9 mouse cellular contexts compared by ENCODE assay signal in genomic region chr19:40894519-40895392, GRCm38 (mm10). TPM values are rescaled to one million over a fixed set of nuclear protein-coding genes. Genes with fewer than 3 reads are reported as not detected.
DNase-seq lines count a peak whose midpoint lies in the region; ATAC-seq and TF ChIP-seq lines count a peak whose summit lies in the region.
"Had no signal": no experiment of that assay in that cellular context is flagged by ENCODE, and none has a peak within 500 bp of the region (broad histone marks: within the 10 kb centered on the region; RNA-seq: fewer than 3 reads in every experiment).

Gene Zfp518a (plus strand): TSS chr19:40894705.

- under 1% methylated on average over 87 of the region's 89 CpGs for whole genome bisulfite sequencing in heart, embryonic 12.5 days
- WGBS in kidney, postnatal 0 days, result under 1% methylated on average over 89 of the region's 89 CpGs
- under 1% methylated on average over 87 of the region's 89 CpGs for WGBS in liver, embryonic 11.5 days
- WGBS in stomach, embryonic 14.5 days, result under 1% methylated on average over 87 of the region's 89 CpGs

- H3K9me3 ChIP-seq in heart, embryonic 12.5 days (replicated peaks), result peaks cover 7% of the 10 kb centered on the region; the same call in 1 of the 2 replicates
- H3K9me3 ChIP-seq in kidney, postnatal 0 days (replicated peaks; ENCODE audit: low read length), result 0 out of 2 replicates have a peak, but pooled peaks cover 5% of the 10 kb centered on the region
- H3K9me3 ChIP-seq in liver, embryonic 11.5 days (ENCODE audit: control insufficient read depth, low read length), result peaks cover 6% of the 10 kb centered on the region; the same call in 1 of the 2 replicates
- peaks cover 5% of the 10 kb centered on the region; the same call in 1 of the 2 replicates for H3K9me3 ChIP-seq in stomach, embryonic 14.5 days (ENCODE audit: control insufficient read depth, low read depth, low read length)

- no peaks in the 10 kb centered on the region for H3K4me1 ChIP-seq in heart, embryonic 12.5 days (replicated peaks)
- H3K4me1 ChIP-seq in kidney, postnatal 0 days (replicated peaks; ENCODE audit: insufficient read depth, low read length), result no peaks in the 10 kb centered on the region
- no peaks in the 10 kb centered on the region for H3K4me1 ChIP-seq in liver, embryonic 11.5 days (replicated peaks; ENCODE audit: control insufficient read depth, insufficient read depth, low read length)
- no peaks in the 10 kb centered on the region for H3K4me1 ChIP-seq in stomach, embryonic 14.5 days (ENCODE audit: control insufficient read depth, insufficient read depth, low read length)

- no peaks in the 10 kb centered on the region for H3K36me3 ChIP-seq in heart, embryonic 12.5 days
- no peaks in the 10 kb centered on the region for H3K36me3 ChIP-seq in kidney, postnatal 0 days (ENCODE audit: insufficient read depth, low read length)
- no peaks in the 10 kb centered on the region for H3K36me3 ChIP-seq in liver, embryonic 11.5 days (ENCODE audit: control insufficient read depth, insufficient read depth, low read length)
- peaks cover 3% of the 10 kb centered on the region; the same call in 1 of the 2 replicates for H3K36me3 ChIP-seq in stomach, embryonic 14.5 days (ENCODE audit: control insufficient read depth, insufficient read depth, low read length)
- H3K36me3 ChIP-seq: G1E had no signal

- TF ChIP-seq CTCF in kidney, postnatal 0 days (IDR thresholded peaks at IDR 0.05; ENCODE audit: low read depth), result no peak

- peak within 1 kb of the TSS; percentile 76 for H3K4me2 ChIP-seq in heart, embryonic 12.5 days
- peak within 1 kb of the TSS; percentile 77 for H3K4me2 ChIP-seq in kidney, postnatal 0 days (ENCODE audit: low read length)
- H3K4me2 ChIP-seq in liver, embryonic 11.5 days, result peak within 1 kb of the TSS; percentile 76
- peak within 1 kb of the TSS; percentile 63 for H3K4me2 ChIP-seq in stomach, embryonic 14.5 days (replicated peaks; ENCODE audit: low read depth, low read length)

- H3K27me3 ChIP-seq in heart, embryonic 12.5 days (replicated peaks), result peaks cover 22% of the 10 kb centered on the region
- H3K27me3 ChIP-seq in kidney, postnatal 0 days (ENCODE audit: insufficient read depth, low read length), result peaks cover 14% of the 10 kb centered on the region; the same call in 1 of the 2 replicates
- 0 out of 2 replicates have a peak, but pooled peaks cover 4% of the 10 kb centered on the region for H3K27me3 ChIP-seq in liver, embryonic 11.5 days (replicated peaks; ENCODE audit: control insufficient read depth, insufficient read depth, low read length)
- H3K27me3 ChIP-seq in stomach, embryonic 14.5 days (ENCODE audit: control insufficient read depth, insufficient read depth, low read length), result 0 out of 2 replicates have a peak, but pooled peaks cover 3% of the 10 kb centered on the region

- peak within 1 kb of the TSS; percentile 86 for H3K27ac ChIP-seq in heart, embryonic 12.5 days (ENCODE audit: poor library complexity, severe bottlenecking)
- H3K27ac ChIP-seq in kidney, postnatal 0 days, result peak within 1 kb of the TSS; percentile 87
- peak within 1 kb of the TSS; percentile 92 for H3K27ac ChIP-seq in liver, embryonic 11.5 days (ENCODE audit: low read depth, low read length)
- H3K27ac ChIP-seq in stomach, embryonic 14.5 days (ENCODE audit: low read length), result peak within 1 kb of the TSS; percentile 96

- ATAC-seq in erythroid progenitor cell, adult 5-6 weeks (replicated peaks; ENCODE audit: low FRiP score, poor library complexity, severe bottlenecking), result peak; percentile 96
- ATAC-seq in heart, embryonic 12.5 days (ENCODE audit: insufficient number of reproducible peaks, low FRiP score), result peak; percentile 92
- ATAC-seq in kidney, postnatal 0 days (replicated peaks; ENCODE audit: low FRiP score, low read depth), result peak; percentile 93
- peak; percentile 86 for ATAC-seq in liver, embryonic 11.5 days (replicated peaks; ENCODE audit: low FRiP score)
- peak; percentile 89 for ATAC-seq in stomach, embryonic 14.5 days (ENCODE audit: insufficient number of reproducible peaks, insufficient read depth, low FRiP score, low read depth)

- peak within 1 kb of the TSS; percentile 78 for H3K4me3 ChIP-seq in heart, embryonic 12.5 days
- H3K4me3 ChIP-seq in kidney, postnatal 0 days (replicated peaks; ENCODE audit: low read depth, low read length), result peak within 1 kb of the TSS; percentile 72
- H3K4me3 ChIP-seq in liver, embryonic 11.5 days (ENCODE audit: low read depth, low read length), result peak within 1 kb of the TSS; percentile 84
- H3K4me3 ChIP-seq in stomach, embryonic 14.5 days (ENCODE audit: low read depth, low read length), result peak within 1 kb of the TSS; percentile 81

- DNase-seq in A20 (ENCODE audit: low read depth, low spot score), result peak; percentile 99
- DNase-seq in brain, embryonic 18.5 days (ENCODE audit: low read depth, low spot score), result peak; percentile 84
- peak; percentile 93 for DNase-seq in kidney, postnatal 0 days (ENCODE audit: low spot score)
- peak; percentile 95 for DNase-seq in liver, embryonic 11.5 days (ENCODE audit: low spot score)
- DNase-seq in naive thymus-derived CD4-positive, alpha-beta T cell, adult 2 months (ENCODE audit: low read depth), result peak; percentile 97

- H3K9ac ChIP-seq in heart, embryonic 12.5 days, result peak within 1 kb of the TSS; percentile 66
- peak within 1 kb of the TSS; percentile 66 for H3K9ac ChIP-seq in kidney, postnatal 0 days (ENCODE audit: low read depth, low read length)
- H3K9ac ChIP-seq in liver, embryonic 11.5 days (ENCODE audit: low read depth, low read length), result peak within 1 kb of the TSS; percentile 88
- H3K9ac ChIP-seq in stomach, embryonic 14.5 days (replicated peaks; ENCODE audit: low read depth, low read length), result peak within 1 kb of the TSS; percentile 62

RNA-seq across cellular contexts. Expression of gene Zfp518a, which starts in this region (rescaled TPM):
- 8.3 and 18.0 TPM in 2 replicates for total RNA-seq in erythroid progenitor cell, adult 5-6 weeks (2015; ENCODE audit: low replicate concordance)
- total RNA-seq in erythroid progenitor cell, adult 5-6 weeks (2017; ENCODE audit: low replicate concordance), result 4.5 and 7.6 TPM in 2 replicates
- 9.2 and 11.8 TPM in 2 replicates for polyA plus RNA-seq in heart, embryonic 12.5 days (2016; fragmentation: Nextera tagmentation; extraction: Ambion mirVana)
- polyA plus RNA-seq in kidney, postnatal 0 days (2015; fragmentation: Nextera tagmentation; extraction: Ambion mirVana), result 9.3 and 9.6 TPM in 2 replicates
- polyA plus RNA-seq in liver, embryonic 11.5 days (2014; fragmentation: Nextera tagmentation; extraction: Ambion mirVana), result 13.7 and 14.8 TPM in 2 replicates
- 15.2 and 17.9 TPM in 2 replicates for polyA plus RNA-seq in stomach, embryonic 14.5 days (2014; fragmentation: Nextera tagmentation; extraction: Ambion mirVana)
- polyA plus RNA-seq: G1E had no signal

Comparison
In these comparisons a context has a peak if more than half of its experiments do, and no peak if none do; other contexts are left out.
1. Peak in every context shown above with its lines: DNase-seq, ATAC-seq, H3K4me3 ChIP-seq and H3K27ac ChIP-seq.